Mouse (Mus musculus) lung, postnatal 0 days (tissue): ENCODE measurements around the gene 1600015I10Rik.

Experiments used
- CTCF ChIP-seq: IDR thresholded peaks from 2 replicates; pipeline ENCODE4 v1.5.1; 2016; ENCODE audit warnings: antibody characterized with exemption, mild to moderate bottlenecking
- EP300 ChIP-seq: IDR thresholded peaks from 2 replicates; pipeline ENCODE4 v1.6.1; 2016; ENCODE audit warnings: antibody characterized with exemption, mild to moderate bottlenecking, control low read depth

GRCm38 (mm10) chr6:48906371-48906770 is 23.3 kb upstream of the 1600015I10Rik start:
- TF ChIP-seq CTCF, result no peak
- no peak for TF ChIP-seq EP300
